Mouse (Mus musculus) right cerebral cortex, postnatal 36 days (tissue): ENCODE data around the gene Fars2.

Experiments
- DNase-seq, 2 experiments: peaks; one replicate each; pipeline ENCODE4 v3.0.0; 2022; ENCODE audit warnings: low spot score in 2 of 2, mixed read lengths in 1 of 2

Fars2 gene

GRCm38 (mm10) chr13:36576781-36577180 is 459.6 kb downstream of the Fars2 start:
- peak; percentile 51 to 56 for DNase-seq

GRCm38 (mm10) chr13:36577916-36578568 is 460.8 kb downstream of the Fars2 start:
- no peak for DNase-seq

GRCm38 (mm10) chr13:36578569-36579333 is 461.5 kb downstream of the Fars2 start:
- peak; percentile 84 to 87 for DNase-seq

- DNase-seq: no peak
These were observed 465.3 kb downstream of the Fars2 start for GRCm38 (mm10) chr13:36582406-36583070.

GRCm38 (mm10) chr13:36583481-36584151 is 466.4 kb downstream of the Fars2 start:
- no peak for DNase-seq

GRCm38 (mm10) chr13:36584197-36584596 is 467.0 kb downstream of the Fars2 start:
- DNase-seq: no peak

GRCm38 (mm10) chr13:36589092-36589491 is 471.9 kb downstream of the Fars2 start:
- no peak for DNase-seq

- DNase-seq: no peak
These were observed 475.1 kb downstream of the Fars2 start for GRCm38 (mm10) chr13:36592291-36592690.

- DNase-seq: no peak
These were observed 489.5 kb downstream of the Fars2 start for GRCm38 (mm10) chr13:36606717-36607116.

- DNase-seq: no peak
These were observed 490.7 kb downstream of the Fars2 start for GRCm38 (mm10) chr13:36607871-36608270.

- DNase-seq: no peak
These were observed 493.2 kb downstream of the Fars2 start for GRCm38 (mm10) chr13:36610426-36610825.

GRCm38 (mm10) chr13:36612785-36613750 is 495.9 kb downstream of the Fars2 start:
- peak; percentile 13 to 24 for DNase-seq

- no peak for DNase-seq
These were observed 503.5 kb downstream of the Fars2 start for GRCm38 (mm10) chr13:36620498-36621332.

- DNase-seq: no peak
These were observed 504.1 kb downstream of the Fars2 start for GRCm38 (mm10) chr13:36621333-36621659.

GRCm38 (mm10) chr13:36623556-36623955 is 506.3 kb downstream of the Fars2 start:
- DNase-seq: no peak

GRCm38 (mm10) chr13:36629154-36629553 is 511.9 kb downstream of the Fars2 start:
- DNase-seq: no peak

GRCm38 (mm10) chr13:36648257-36648656 is 531.0 kb downstream of the Fars2 start:
- no peak for DNase-seq

GRCm38 (mm10) chr13:36654251-36654650 is 537.0 kb downstream of the Fars2 start:
- no peak for DNase-seq

GRCm38 (mm10) chr13:36679345-36679744 is 562.1 kb downstream of the Fars2 start:
- DNase-seq: no peak

GRCm38 (mm10) chr13:36680690-36681355 is 563.6 kb downstream of the Fars2 start:
- no peak for DNase-seq
